Mouse (Mus musculus): ENCODE data around the gene Gm10491. TPM values are rescaled to one million over a fixed set of nuclear protein-coding genes. Genes with fewer than 3 reads are reported as not detected.
A peak's percentile ranks its signal among the peaks of the same experiment; 100 is the strongest.

Gm10491 gene
- not detected in 2 replicates for polyA plus RNA-seq (2015; fragmentation: Nextera tagmentation; extraction: Ambion mirVana)

DNA sequence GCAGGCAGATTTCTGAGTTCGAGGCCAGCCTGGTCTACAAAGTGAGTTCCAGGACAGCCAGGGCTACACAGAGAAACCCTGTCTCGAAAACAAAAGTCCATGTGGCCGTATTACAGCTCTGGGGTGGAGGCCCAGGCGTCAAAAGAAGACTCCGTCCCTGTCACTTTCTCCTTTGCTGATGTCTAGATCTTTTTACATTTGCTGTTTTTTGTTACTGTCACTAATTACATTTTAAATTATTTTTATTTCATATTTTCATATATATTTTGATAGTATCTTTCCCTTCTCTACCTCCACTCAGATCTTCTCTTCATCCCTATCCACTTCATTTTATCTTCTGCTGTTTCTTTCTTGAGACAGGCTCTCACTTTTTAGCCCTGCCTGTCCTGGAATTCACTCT is at the start of gene Gm10491:
Gene Gm10491, minus strand, starts transcription at position 101 of the 400 bp plus-strand sequence.
- no peaks in the 10 kb centered on the region for H3K27me3 ChIP-seq (replicated peaks)
- no peaks in the 10 kb centered on the region for H3K36me3 ChIP-seq
- no peaks in the 10 kb centered on the region for H3K9me3 ChIP-seq
- H3K4me3 ChIP-seq (replicated peaks) = no peak within 1 kb of the TSS
- no peaks in the 10 kb centered on the region for H3K4me1 ChIP-seq (replicated peaks)
- H3K4me2 ChIP-seq (replicated peaks) = no peak within 1 kb of the TSS
- H3K9ac ChIP-seq = no peak within 1 kb of the TSS
- whole genome bisulfite sequencing = 83% methylated on average over 5 of the region's 5 CpGs
- H3K27ac ChIP-seq = no peak within 1 kb of the TSS
- no peak for ATAC-seq

DNA sequence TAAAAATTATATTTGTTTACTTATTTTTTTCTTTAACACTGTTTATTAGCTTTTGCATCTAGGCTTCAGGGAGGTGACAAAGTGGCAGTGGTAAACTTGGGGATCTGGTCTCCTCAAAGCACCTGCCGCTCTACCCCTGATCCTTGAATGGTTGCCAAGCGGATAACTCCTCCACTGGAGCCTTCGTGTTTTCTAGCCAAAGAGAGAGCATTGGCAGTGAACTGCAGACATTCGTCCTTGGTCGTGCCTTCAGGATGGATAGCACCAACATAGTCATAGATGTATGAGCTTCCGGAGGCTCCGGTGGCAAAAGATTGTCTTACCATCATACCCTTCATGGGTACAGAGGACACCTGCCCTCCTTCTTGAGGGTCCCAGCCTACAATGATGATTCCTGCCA is 42.5 kb upstream of the Gm10491 start:
- no peaks in the 10 kb centered on the region for H3K27me3 ChIP-seq (replicated peaks)
- no peak for ATAC-seq
- no peak overlapping the region for H3K4me3 ChIP-seq (replicated peaks)
- H3K4me1 ChIP-seq (replicated peaks) = no peaks in the 10 kb centered on the region
- no peak overlapping the region for H3K4me2 ChIP-seq (replicated peaks)
- 90% methylated on average over 7 of the region's 7 CpGs for WGBS
- no peak overlapping the region for H3K27ac ChIP-seq
- H3K9me3 ChIP-seq = no peaks in the 10 kb centered on the region
- no peak overlapping the region for H3K9ac ChIP-seq
- H3K36me3 ChIP-seq = no peaks in the 10 kb centered on the region

DNA sequence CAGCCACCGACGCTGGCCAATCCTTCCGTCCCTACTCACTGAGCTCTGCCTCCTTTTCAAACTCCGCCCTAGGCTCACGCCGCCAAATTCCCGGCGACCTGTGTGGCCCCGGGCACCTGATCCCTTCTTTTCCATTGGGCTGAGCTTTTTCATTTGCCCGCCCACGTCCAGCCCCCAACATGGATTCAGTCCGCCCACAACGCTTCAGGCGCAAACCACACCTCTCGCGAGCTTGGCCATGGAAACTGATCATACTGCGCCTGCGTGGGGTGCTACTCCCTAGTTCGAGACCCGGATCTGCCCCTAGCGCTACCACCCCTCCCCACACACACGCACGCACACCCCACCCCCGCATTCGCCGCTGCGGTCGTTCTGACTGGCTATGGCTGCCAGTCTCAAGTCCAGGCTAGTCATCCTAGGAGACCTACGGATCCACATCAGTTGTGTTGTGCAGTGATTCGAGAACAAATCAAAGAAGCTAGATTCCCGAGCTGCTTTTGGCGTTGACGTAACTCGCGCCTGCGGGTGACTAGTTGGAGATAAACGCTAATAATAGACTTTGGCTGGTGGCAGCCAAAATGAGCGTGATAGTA is 40.4 kb upstream of the Gm10491 start:
- Histone ChIP-seq H3K36me3 (no peaks in the 10 kb centered on the region), H3K9me3 (no peaks in the 10 kb centered on the region), H3K27ac (no peak overlapping the region), H3K27me3 (replicated peaks) (no peaks in the 10 kb centered on the region), H3K4me1 (replicated peaks) (no peaks in the 10 kb centered on the region), H3K4me2 (replicated peaks) (peak overlapping the region; percentile 57), H3K4me3 (replicated peaks) (peak overlapping the region; percentile 47), H3K9ac (peak overlapping the region; percentile 37)
- ATAC-seq = peak; percentile 99
- WGBS = 18% methylated on average over 38 of the region's 38 CpGs

DNA sequence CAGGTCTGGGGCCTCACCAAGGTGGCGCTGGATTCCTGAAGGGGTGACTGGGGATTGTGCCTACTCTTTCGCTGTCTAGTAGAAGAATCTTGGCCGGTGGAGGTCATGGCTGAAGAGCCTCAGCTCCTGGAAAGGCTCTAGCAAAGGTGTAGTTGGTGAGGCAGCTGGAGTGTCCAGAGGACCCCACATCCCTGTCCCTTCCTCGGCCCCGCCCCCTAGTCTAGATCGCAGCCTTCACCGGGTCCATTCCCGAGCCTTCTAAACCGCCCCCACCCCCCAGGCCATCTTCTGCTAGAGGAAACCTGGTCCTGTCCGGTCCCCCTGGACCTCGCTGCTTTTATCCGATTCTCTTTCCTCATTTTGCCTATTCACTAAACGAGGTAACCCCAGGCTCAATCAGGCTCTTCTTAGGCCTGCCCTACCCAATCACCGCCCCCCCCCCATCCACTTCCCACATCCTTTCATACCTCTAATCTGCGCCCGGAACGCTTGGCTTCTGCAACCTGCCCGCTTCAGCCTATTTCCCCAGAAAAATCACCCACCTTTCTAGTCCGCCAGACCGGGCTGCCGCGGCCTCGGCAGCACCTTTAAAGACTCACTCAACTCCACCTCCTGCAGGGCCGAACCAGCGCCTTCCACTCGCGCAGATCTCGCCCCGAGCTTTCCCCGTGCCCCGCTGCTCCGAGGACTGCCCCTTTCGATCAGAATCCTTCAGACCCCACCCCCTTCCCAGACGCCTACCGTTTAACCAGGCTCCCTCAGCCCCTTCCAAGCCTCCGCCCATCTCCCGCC is 39.7 kb upstream of the Gm10491 start, which contains the start of gene Hdac6:
Gene Hdac6, minus strand, starts transcription at position 782 of the 792 bp plus-strand sequence.
- WGBS = 20% methylated on average over 36 of the region's 37 CpGs
- H3K27ac ChIP-seq = no peak within 1 kb of the TSS
- H3K9ac ChIP-seq = peak within 1 kb of the TSS; percentile 49
- H3K4me2 ChIP-seq (replicated peaks) = peak within 1 kb of the TSS; percentile 64
- H3K9me3 ChIP-seq = no peaks in the 10 kb centered on the region
- peak within 1 kb of the TSS; percentile 47 for H3K4me3 ChIP-seq (replicated peaks)
- no peaks in the 10 kb centered on the region for H3K4me1 ChIP-seq (replicated peaks)
- H3K36me3 ChIP-seq = no peaks in the 10 kb centered on the region
- peak; percentile 44 for ATAC-seq
- no peaks in the 10 kb centered on the region for H3K27me3 ChIP-seq (replicated peaks)

DNA sequence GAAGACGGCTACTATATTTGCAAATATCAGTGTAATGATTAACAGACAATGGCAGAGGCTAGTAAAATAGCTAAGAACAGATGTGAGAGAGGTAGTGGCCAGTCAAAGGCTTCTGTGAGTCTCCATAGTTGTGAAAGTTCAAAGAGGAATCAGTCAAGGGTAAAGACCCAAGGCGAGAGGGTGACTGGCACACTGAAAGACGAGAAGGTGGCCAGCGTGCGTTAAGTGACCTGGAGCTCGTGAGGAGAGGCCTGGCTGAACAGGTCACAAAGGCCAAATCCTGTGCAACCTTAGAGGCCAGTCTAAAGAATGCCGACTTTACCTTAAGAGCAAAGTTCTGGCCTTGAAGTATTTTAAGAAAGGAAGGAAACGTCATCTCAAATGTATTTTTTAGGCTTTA is 38.0 kb upstream of the Gm10491 start:
- ATAC-seq = no peak
- 75% methylated on average over 8 of the region's 8 CpGs for WGBS
- Histone ChIP-seq H3K4me1 (replicated peaks) (no peaks in the 10 kb centered on the region), H3K9ac (no peak overlapping the region), H3K4me2 (replicated peaks) (no peak overlapping the region), H3K27ac (no peak overlapping the region), H3K4me3 (replicated peaks) (no peak overlapping the region), H3K9me3 (no peaks in the 10 kb centered on the region), H3K36me3 (no peaks in the 10 kb centered on the region), H3K27me3 (replicated peaks) (no peaks in the 10 kb centered on the region)

DNA sequence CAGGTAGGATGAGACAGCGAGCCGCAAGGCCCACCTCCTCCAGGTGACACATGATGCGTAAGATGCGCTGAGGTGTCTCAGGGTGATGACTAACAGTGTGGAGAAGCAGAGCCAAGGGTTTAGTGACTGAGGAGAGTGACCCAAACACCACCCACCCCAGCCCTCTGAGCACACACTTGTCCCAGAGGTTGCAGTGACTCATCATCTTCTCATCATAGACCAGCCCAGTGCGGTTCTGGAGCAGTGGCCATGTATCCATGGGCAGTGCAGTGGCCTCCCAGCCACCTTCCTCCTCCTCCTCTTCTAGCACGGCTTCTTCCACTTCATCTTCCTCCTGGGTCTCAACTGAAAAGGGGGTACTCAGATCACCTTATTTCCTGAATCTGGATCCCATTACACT is 30.0 kb upstream of the Gm10491 start:
- no peak overlapping the region for H3K4me3 ChIP-seq (replicated peaks)
- no peaks in the 10 kb centered on the region for H3K27me3 ChIP-seq (replicated peaks)
- no peak overlapping the region for H3K9ac ChIP-seq
- no peak overlapping the region for H3K27ac ChIP-seq
- no peaks in the 10 kb centered on the region for H3K4me1 ChIP-seq (replicated peaks)
- no peaks in the 10 kb centered on the region for H3K36me3 ChIP-seq
- no peak for ATAC-seq
- WGBS = 91% methylated on average over 6 of the region's 6 CpGs
- no peaks in the 10 kb centered on the region for H3K9me3 ChIP-seq
- H3K4me2 ChIP-seq (replicated peaks) = no peak overlapping the region

DNA sequence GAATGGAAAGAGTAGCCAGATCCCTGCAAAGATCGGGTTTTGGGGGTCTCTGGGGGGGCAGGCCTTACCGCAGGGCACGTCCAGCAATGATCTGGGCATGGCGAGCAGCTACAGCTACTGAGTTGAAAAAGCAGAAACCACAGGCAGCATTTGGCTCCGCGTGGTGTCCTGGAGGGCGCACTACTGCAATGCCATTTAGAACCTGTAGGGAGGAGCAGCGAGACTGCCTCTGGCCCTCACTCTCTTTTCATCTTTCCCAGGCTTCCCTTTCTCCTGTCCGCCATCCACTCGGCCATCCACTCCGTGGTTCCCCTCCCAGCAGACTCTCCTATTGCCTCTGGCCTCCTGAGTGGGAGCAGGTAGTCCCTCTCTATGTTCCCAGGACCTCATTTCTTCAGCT is 29.2 kb upstream of the Gm10491 start:
- 51% methylated on average over 11 of the region's 11 CpGs for WGBS
- no peak for ATAC-seq
- no peaks in the 10 kb centered on the region for H3K4me1 ChIP-seq (replicated peaks)
- H3K27ac ChIP-seq = no peak overlapping the region
- no peaks in the 10 kb centered on the region for H3K36me3 ChIP-seq
- no peak overlapping the region for H3K4me3 ChIP-seq (replicated peaks)
- H3K27me3 ChIP-seq (replicated peaks) = no peaks in the 10 kb centered on the region
- no peak overlapping the region for H3K4me2 ChIP-seq (replicated peaks)
- H3K9me3 ChIP-seq = no peaks in the 10 kb centered on the region
- no peak overlapping the region for H3K9ac ChIP-seq

DNA sequence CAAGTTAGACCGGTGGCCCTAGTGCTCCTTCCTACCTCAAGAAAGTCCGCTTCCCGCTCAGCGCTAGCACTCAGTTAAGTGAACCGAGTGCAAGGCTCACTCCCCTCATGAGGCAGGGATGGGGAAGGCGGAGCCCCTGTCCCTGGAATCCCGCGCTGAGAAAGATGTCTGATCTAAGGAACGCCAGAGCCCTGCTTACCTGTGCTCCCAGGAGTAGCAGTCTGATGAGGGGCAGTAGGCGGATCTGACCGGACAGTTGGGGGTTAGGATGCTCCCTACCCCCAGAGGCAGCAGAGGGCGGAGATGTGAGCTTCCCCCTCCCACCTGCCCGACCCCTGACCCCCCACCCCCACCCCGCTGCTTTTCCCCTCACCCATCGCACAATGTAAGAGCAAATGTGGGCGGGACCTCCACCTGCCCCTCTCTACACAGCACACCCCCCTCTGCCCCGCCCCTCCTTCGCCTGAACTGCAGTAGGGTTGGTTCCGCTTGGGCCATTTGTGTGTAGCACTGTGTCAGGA is 20.7 kb upstream of the Gm10491 start, which contains the start of gene Eras:
Gene Eras, minus strand, starts transcription at position 338 of the 521 bp plus-strand sequence.
- 21% methylated on average over 19 of the region's 19 CpGs for WGBS
- Histone ChIP-seq H3K27ac (no peak within 1 kb of the TSS), H3K9ac (no peak within 1 kb of the TSS), H3K4me1 (replicated peaks) (no peaks in the 10 kb centered on the region), H3K27me3 (replicated peaks) (peaks cover 10% of the 10 kb centered on the region), H3K4me3 (replicated peaks) (no peak within 1 kb of the TSS), H3K4me2 (replicated peaks) (no peak within 1 kb of the TSS), H3K9me3 (no peaks in the 10 kb centered on the region), H3K36me3 (no peaks in the 10 kb centered on the region)
- ATAC-seq = no peak

DNA sequence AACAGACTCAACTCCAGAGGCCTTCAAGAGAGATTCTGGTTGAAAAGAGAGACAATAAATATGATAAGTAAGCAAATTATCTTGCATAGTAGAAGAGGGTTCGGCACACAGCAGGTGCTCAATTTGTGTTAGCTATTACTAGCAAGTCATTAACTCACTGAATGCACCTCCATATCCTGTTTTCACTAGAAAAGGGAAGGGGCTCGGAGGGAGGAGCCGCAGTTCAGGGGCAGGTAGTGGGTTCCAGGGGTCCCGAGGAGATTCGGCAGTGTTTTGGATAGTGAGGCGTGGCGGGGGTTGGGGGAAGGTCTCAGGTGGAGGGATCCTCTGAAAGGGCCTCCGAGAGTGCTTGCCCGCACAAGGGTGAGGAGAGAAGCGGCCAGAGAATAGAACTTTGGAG is 19.5 kb upstream of the Gm10491 start:
- Histone ChIP-seq H3K36me3 (no peaks in the 10 kb centered on the region), H3K27ac (no peak overlapping the region), H3K4me3 (replicated peaks) (no peak overlapping the region), H3K9me3 (no peaks in the 10 kb centered on the region), H3K4me2 (replicated peaks) (no peak overlapping the region), H3K9ac (no peak overlapping the region), H3K4me1 (replicated peaks) (0 out of 2 replicates have a peak, but pooled peaks cover 3% of the 10 kb centered on the region), H3K27me3 (replicated peaks) (peaks cover 22% of the 10 kb centered on the region)
- no peak for ATAC-seq
- 26% methylated on average over 10 of the region's 10 CpGs for WGBS

DNA sequence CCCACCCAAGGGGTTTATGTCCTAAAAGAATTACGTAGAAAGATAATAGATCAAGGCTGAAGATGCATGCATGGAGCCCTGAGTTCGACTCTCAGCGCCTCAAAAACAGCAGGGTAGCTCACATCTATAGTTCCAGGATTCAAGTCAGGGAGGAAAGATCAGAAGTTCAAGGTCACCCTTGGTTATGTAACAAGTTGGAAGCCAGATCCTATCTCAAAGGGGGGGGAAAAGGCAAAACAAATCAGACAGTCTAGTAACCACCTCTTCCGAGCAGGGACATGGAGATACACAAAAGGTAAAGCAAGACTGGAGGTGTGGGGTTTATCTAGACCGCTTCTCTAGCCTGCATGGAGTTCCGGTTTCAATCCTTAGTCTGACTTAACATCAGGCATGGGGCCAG is 18.6 kb upstream of the Gm10491 start:
- WGBS = 72% methylated on average over 6 of the region's 6 CpGs
- H3K4me3 ChIP-seq (replicated peaks) = no peak overlapping the region
- H3K4me1 ChIP-seq (replicated peaks) = peaks cover 7% of the 10 kb centered on the region; the same call in 1 of the 2 replicates
- no peak overlapping the region for H3K27ac ChIP-seq
- H3K27me3 ChIP-seq (replicated peaks) = peaks cover 30% of the 10 kb centered on the region
- H3K9me3 ChIP-seq = no peaks in the 10 kb centered on the region
- no peak overlapping the region for H3K4me2 ChIP-seq (replicated peaks)
- no peaks in the 10 kb centered on the region for H3K36me3 ChIP-seq
- ATAC-seq = no peak
- no peak overlapping the region for H3K9ac ChIP-seq

DNA sequence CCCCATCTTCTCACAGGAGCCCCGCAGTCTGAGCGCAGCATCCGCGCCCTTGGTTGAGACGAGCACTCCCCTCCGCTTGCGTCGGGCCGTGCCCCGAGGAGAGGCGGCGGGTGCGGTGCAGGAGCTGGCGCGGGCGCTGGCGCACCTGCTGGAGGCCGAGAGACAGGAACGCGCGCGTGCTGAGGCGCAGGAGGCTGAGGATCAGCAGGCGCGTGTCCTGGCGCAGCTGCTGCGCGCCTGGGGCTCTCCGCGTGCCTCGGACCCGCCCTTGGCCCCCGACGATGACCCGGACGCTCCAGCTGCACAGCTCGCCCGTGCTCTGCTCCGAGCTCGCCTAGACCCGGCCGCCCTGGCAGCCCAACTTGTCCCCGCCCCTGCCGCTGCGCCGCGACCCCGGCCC is 14.4 kb upstream of the Gm10491 start:
- Histone ChIP-seq H3K27ac (no peak overlapping the region), H3K4me3 (replicated peaks) (peak overlapping the region; percentile 23), H3K27me3 (replicated peaks) (peaks cover 36% of the 10 kb centered on the region), H3K9me3 (no peaks in the 10 kb centered on the region), H3K9ac (no peak overlapping the region), H3K4me2 (replicated peaks) (peak overlapping the region; percentile 52), H3K4me1 (replicated peaks) (peaks cover 7% of the 10 kb centered on the region; the same call in 1 of the 2 replicates), H3K36me3 (no peaks in the 10 kb centered on the region)
- WGBS = 21% methylated on average over 31 of the region's 48 CpGs
- ATAC-seq = peak; percentile 47

DNA sequence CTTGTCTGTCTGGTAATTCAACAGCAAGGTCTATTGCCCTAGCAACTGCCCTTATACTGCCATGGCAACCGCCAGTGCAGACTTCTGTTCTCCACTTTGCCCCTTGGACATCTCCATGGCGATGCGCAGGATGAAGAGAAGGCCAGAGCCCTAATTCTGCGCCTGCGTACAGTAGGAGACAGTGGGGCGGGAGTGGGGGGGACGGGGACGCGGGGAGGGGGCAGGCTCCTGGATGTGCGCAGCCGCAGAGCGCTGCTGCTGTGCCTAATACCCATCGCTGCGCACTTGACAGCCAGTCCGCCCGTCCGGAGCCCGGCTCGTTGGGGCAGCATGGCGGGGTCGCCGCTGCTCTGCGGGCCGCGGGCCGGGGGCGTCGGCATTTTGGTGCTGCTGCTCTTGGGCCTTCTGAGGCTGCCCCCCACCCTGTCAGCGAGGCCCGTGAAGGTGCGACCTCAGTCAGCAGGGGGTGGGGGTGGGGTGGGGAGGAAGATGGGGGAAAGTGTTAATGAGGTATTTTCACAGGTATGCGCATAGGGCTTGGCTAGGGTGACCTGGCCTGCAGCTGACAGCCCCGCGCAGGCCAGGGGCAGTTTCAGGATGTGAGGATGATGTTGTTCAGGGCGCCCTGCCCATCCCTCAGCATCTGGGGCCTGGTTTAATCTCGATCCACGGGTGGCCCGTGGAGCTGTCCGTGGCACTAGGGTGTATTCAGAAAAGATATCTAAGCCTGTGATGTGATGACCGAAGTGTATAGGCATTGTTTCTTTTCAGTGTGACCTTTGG is 12.2 kb upstream of the Gm10491 start, which contains the start of gene Pcsk1n:
Gene Pcsk1n, plus strand, starts transcription at position 222 of the 783 bp plus-strand sequence.
- H3K27me3 ChIP-seq (replicated peaks) = peaks cover 34% of the 10 kb centered on the region
- ATAC-seq = peak; percentile 53
- H3K36me3 ChIP-seq = no peaks in the 10 kb centered on the region
- peaks cover 7% of the 10 kb centered on the region; the same call in 1 of the 2 replicates for H3K4me1 ChIP-seq (replicated peaks)
- H3K4me2 ChIP-seq (replicated peaks) = peak within 1 kb of the TSS; percentile 37
- H3K27ac ChIP-seq = no peak within 1 kb of the TSS
- H3K9ac ChIP-seq = no peak within 1 kb of the TSS
- 21% methylated on average over 37 of the region's 40 CpGs for WGBS
- no peak within 1 kb of the TSS; the same call in 1 of the 2 replicates for H3K4me3 ChIP-seq (replicated peaks)
- H3K9me3 ChIP-seq = no peaks in the 10 kb centered on the region

Measured in intestine, embryonic 15.5 days (tissue).